Mouse (Mus musculus): ENCODE results near the gene Ehbp1.

Gene Ehbp1

GRCm38 (mm10) chr11:22053034-22053668 is 288.9 kb downstream of the Ehbp1 start:
- no peak for DNase-seq

- DNase-seq: no peak
Measured at GRCm38 (mm10) chr11:22050864-22051263, 291.2 kb downstream of the Ehbp1 start.

- DNase-seq: no peak
Measured at GRCm38 (mm10) chr11:22039854-22040426, 302.2 kb downstream of the Ehbp1 start.

- no peak for DNase-seq
Measured at GRCm38 (mm10) chr11:22034564-22035105, 307.5 kb downstream of the Ehbp1 start.

- DNase-seq: no peak
Measured at GRCm38 (mm10) chr11:22033582-22033981, 308.5 kb downstream of the Ehbp1 start.

GRCm38 (mm10) chr11:22020602-22021001 is 321.5 kb downstream of the Ehbp1 start:
- DNase-seq: no peak

- peak; percentile 48 for DNase-seq
Measured at GRCm38 (mm10) chr11:22017444-22017843, 324.6 kb downstream of the Ehbp1 start.

GRCm38 (mm10) chr11:22016341-22016740 is 325.8 kb downstream of the Ehbp1 start:
- DNase-seq: no peak

GRCm38 (mm10) chr11:22008817-22009216 is 333.3 kb downstream of the Ehbp1 start:
- DNase-seq: no peak

- DNase-seq: no peak
Measured at GRCm38 (mm10) chr11:22008129-22008596, 333.9 kb downstream of the Ehbp1 start.

GRCm38 (mm10) chr11:22007781-22008110 is 334.3 kb downstream of the Ehbp1 start:
- DNase-seq: no peak

GRCm38 (mm10) chr11:22007088-22007780 is 334.9 kb downstream of the Ehbp1 start:
- no peak for DNase-seq

- no peak for DNase-seq
Measured at GRCm38 (mm10) chr11:22006471-22007087, 335.5 kb downstream of the Ehbp1 start.

GRCm38 (mm10) chr11:22005281-22005870 is 336.7 kb downstream of the Ehbp1 start:
- no peak for DNase-seq

- DNase-seq: no peak
Measured at GRCm38 (mm10) chr11:22004331-22004841, 337.7 kb downstream of the Ehbp1 start.

GRCm38 (mm10) chr11:22003341-22003981 is 338.6 kb downstream of the Ehbp1 start:
- DNase-seq: no peak

GRCm38 (mm10) chr11:22002783-22003340 is 339.2 kb downstream of the Ehbp1 start, which contains the start of gene Otx1:
Gene Otx1 (minus strand): TSS chr11:22002897.
- no peak for DNase-seq

- DNase-seq: no peak
Measured at GRCm38 (mm10) chr11:22002062-22002782, 339.9 kb downstream of the Ehbp1 start.

GRCm38 (mm10) chr11:22001321-22002061 is 340.6 kb downstream of the Ehbp1 start:
- DNase-seq: no peak

GRCm38 (mm10) chr11:22000316-22001076 is 341.6 kb downstream of the Ehbp1 start:
- DNase-seq: no peak
